Mouse (Mus musculus): ENCODE results near the gene 1700029F12Rik.
"Not testable (repeated sequence)": the region's sequence is repeated elsewhere in the genome, so short reads cannot be mapped to it uniquely, and the experiment has no call there.

Gene 1700029F12Rik

DNA sequence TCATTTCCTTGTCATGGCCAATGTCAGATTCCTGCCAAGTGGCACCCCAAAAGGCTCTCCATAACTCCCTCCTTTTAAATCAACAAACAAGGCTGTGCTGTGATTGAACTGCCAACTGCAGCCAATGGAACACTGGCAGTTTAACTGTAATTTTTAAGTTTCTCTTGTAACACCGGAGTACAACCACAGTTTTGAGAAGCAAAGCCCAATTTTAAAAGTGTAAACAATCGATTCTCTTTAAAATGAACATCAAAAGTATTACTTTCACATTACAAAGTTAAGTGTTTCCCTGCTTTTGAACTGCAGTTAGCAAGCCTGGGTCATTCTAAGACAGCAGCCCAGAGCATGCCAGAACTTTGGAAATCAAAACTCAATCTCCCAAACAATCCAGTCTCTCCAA is at the start of gene 1700029F12Rik:
TSS of gene 1700029F12Rik (minus strand) at position 101 of the 400 bp plus-strand sequence.
- DNase-seq (ENCODE audit: low read depth) = no peak

DNA sequence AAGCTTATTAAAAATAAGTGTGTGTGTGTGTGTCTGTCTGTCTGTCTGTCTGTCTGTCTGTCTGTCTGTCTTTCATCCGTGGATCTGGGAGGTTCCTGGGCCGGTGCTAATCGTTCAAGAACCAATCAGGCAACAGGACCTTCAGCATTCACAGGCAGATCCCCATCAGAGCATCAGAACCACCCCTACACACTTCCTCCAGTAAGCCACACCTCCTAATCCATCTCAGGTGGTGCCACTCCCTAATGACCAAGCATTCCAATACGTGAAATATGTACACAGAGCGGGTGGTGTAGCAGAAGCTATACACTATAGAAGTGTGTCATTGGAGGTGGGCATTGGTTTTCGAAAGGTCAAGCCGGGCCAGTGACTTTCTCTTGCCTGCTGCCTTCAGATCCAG is 48.3 kb upstream of the 1700029F12Rik start:
- no peak for DNase-seq (ENCODE audit: low read depth)

- DNase-seq (ENCODE audit: low read depth) = no peak
Observed at GRCm38 (mm10) chr13:97080615-97081014, 46.5 kb upstream of the 1700029F12Rik start.

GRCm38 (mm10) chr13:97080201-97080600 is 46.0 kb upstream of the 1700029F12Rik start:
- no peak for DNase-seq (ENCODE audit: low read depth)

- DNase-seq (ENCODE audit: low read depth) = no peak
Observed at GRCm38 (mm10) chr13:97077556-97077955, 43.4 kb upstream of the 1700029F12Rik start.

- DNase-seq (ENCODE audit: low read depth) = no peak
Observed at GRCm38 (mm10) chr13:97073497-97073896, 39.3 kb upstream of the 1700029F12Rik start.

DNA sequence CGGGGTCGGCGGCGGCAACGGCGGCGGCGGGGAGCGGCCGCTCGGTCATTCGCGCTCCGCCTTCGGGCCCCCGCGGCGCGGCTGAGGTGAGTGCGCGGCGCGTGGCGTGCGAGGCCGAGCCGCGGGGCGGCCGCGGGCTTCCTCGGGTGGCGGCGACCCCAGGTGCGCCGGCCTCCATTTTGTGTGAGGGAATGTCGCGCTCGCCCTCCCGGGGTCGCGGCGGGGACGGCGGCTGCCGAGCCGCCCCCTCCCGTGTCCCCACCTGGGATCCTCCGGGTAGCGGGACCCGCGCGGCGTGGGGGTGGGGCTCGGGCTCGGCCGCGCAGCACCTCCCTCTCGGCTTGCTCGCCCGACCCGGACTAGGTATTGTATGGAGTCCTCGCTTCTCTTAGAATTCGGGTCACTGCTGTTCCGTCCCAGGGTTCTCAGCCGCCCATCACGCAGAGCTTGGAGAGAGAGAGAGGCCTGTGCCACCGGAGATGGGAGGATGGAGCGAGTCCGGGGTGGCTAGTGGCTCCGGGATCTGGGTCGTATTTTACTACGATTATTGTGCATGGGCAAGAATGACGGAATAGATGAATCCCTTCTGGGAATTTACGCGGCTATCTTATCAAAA is 37.6 kb upstream of the 1700029F12Rik start:
- no peak for DNase-seq (ENCODE audit: low read depth)

DNA sequence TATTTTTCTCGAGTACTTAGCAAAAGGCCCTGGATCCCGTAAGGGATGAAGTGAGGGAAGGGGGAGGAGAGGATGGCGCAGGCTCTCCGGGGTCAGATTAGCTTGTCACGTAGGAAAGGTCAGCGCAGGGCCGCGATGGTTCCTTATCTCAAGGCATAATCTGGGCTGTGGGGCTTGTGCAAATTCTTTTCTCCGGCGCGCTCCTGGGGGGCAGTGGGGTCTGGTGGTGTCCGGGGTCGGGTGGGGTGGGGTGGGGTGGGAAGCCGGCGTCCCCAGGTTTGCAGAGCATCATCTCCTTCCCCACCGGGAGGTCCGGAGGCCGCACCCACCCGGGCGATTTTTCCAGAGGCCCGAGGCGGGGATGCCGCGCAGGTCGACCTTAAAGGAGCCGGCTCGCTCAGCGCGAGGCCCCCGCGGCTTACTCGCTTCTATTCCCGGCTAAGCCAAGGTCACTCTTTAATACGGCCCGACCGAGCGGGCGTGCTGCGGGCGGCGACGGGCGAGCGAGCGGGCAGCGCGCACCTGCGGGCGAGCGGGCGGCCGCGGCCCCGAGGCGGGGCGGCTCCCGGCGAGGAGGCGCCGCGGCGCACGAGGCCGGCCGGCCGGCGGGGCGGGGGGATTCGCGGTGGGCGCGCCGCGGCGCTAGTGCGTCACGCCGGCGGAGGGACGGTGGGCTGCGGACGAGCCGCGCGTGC is 36.9 kb upstream of the 1700029F12Rik start:
- DNase-seq (ENCODE audit: low read depth) = no peak

DNA sequence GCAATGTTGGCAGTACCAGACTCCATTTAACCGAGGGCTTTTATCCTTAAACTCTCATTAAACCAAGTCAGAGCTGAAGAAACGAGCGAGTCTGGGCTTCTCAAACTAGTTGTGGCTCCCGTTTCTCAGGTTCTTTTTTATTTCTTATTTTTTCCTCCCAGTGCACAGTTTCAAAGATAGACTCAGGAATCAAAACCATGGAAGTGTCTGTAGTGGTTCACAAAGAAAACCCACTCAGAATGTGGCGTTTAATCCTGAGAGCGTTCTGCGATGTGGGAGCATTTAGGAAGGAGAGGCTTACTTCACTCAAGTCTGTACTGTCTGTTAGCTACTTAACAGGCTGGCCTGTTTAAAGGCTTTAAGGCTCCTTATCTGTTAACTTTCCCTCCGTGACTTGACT is 34.0 kb upstream of the 1700029F12Rik start:
- no peak for DNase-seq (ENCODE audit: low read depth)

DNA sequence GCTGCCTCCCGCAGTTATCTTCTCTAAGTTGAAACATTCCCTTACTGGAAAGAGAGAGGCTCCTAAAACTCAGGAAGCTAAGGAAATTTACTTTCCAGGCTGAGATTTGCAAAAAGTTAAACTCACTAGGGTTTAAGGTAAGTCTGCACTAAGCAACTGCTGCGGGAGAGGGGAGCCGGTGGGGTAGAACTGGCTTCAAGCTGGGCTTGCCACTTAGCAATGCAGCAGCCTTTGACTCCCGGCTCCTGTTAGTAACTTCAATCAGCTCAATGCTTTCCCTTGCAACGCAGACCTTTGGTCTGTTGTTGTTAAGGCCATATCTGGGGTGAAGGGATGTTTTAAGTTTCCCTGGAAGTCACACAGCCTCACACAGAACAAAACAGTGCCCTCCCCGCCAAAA is 33.5 kb upstream of the 1700029F12Rik start:
- DNase-seq (ENCODE audit: low read depth) = no peak

- DNase-seq (ENCODE audit: low read depth) = no peak
Observed at GRCm38 (mm10) chr13:97066649-97067550, 32.7 kb upstream of the 1700029F12Rik start, which contains the start of gene Fam169a. TSS of gene Fam169a (plus strand) at chr13:97067286.

GRCm38 (mm10) chr13:97064844-97065621 is 30.9 kb upstream of the 1700029F12Rik start:
- not testable (repeated sequence) for DNase-seq (ENCODE audit: low read depth)

DNA sequence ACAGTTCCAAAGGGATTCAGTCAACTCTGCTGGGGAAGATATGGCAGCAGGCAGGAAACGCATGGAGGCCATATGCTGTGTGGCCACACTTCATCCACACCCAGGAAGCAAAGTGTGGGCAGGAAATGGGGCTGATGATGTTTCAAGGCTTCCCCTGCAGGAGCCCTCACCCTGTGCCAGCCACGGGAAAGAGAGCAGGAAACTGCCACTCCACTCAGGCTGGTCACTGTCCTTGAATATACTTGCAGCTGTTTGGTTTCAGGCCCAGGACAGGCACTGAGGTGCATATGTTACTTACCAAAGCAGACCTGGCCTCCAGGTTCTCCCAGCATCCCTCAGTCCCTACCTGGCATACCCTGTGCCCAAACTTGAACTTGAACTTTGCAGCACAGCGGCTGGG is 30.3 kb upstream of the 1700029F12Rik start:
- no peak for DNase-seq (ENCODE audit: low read depth)

DNA sequence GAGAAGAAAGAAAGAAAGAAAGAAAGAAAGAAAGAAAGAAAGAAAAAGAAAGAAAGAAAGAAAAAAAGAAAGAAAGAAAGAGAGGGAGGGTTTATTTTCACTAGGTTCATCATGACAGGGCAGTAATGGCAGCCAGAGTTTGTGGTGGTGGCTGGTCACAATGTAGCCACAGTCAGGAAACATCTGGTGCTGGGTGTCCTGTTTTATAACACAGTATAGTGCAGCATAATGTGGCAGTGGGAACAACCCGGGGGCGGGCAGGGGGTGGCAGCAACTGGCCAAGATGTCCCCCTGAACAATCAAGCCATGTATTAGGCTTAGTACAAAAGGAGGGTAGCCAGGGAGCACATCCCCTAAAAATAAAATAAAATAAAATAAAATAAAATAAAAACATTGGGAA is 29.3 kb upstream of the 1700029F12Rik start:
- no peak for DNase-seq (ENCODE audit: low read depth)

GRCm38 (mm10) chr13:97062151-97062550 is 28.0 kb upstream of the 1700029F12Rik start:
- no peak for DNase-seq (ENCODE audit: low read depth)

GRCm38 (mm10) chr13:97060331-97060730 is 26.2 kb upstream of the 1700029F12Rik start:
- DNase-seq (ENCODE audit: low read depth) = no peak

- DNase-seq (ENCODE audit: low read depth) = no peak
Observed at GRCm38 (mm10) chr13:97059746-97060145, 25.6 kb upstream of the 1700029F12Rik start.

- no peak for DNase-seq (ENCODE audit: low read depth)
Observed at GRCm38 (mm10) chr13:97057817-97058216, 23.7 kb upstream of the 1700029F12Rik start.

DNA sequence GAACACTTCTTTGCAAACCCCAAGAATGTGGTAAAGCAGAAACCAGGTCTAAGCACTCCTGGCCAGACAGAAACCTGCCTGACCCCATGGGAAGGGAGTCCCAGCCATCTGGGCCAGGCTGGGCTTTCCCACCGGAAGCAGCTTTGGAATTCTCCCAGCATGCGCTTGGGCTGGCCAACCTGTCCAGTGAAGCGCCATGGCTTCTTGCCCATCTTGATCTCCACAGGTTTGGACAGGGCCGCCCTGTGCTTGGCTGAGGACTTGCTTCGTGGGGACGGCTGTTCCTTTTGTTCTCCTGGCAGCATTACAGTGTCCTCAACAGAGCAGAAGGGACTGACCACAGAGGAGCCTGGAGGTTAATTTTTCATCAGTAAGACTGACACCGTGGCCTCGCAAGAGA is 19.7 kb upstream of the 1700029F12Rik start:
- no peak for DNase-seq (ENCODE audit: low read depth)

DNA sequence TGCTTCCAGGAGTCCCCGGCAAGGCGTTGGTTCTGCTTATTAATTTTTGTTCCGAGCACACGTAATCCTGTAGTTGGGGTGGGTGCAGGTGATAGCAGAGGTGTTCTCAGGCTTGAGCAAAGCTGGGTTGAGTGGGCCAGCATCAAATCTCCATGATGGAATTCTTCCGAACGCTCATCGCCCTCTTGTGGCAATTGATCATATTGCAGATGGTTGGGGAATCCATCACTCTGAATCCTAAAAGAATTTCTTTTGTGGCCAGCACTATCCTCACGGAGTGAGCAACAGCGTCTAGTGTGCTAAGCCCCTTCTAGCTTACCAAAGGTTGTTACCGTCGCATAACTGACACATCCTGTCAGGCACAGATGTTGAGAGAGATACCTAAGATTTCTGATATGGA is 18.5 kb upstream of the 1700029F12Rik start:
- peak; percentile 53 for DNase-seq (ENCODE audit: low read depth)

DNA sequence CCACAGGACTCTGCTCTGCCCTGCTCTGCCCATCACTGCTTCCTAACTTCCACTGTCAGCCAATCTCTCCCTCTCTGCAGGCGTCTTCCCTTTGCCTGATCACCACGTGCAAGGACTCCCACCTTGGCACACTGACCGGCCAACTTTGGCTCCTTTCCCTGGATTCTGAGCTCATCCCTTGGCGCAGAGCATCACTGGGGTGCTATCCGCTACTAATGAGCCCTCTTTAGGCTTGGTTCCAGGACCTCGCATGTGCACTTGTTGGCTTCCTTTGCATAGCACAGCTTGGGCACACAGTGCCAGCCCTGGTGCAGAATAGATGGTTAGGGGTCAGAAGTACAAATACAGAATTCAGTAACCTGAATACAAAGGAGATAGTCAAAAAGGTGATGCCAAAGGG is 17.0 kb upstream of the 1700029F12Rik start:
- no peak for DNase-seq (ENCODE audit: low read depth)

GRCm38 (mm10) chr13:97030075-97030474 is 4.1 kb downstream of the 1700029F12Rik start:
- no peak for DNase-seq (ENCODE audit: low read depth)
